Mouse (Mus musculus): ENCODE measurements at regions not wholly inside any gene's neighbourhood (a gene's known extent, or its start where the extent isn't known, plus 50 kb on each side); places are given as distances from the start of the nearest gene placed in this dataset.

- no peak for DNase-seq (ENCODE audit: low spot score in 2 of 2)
Measured at GRCm38 (mm10) chr14:24769451-24769850, 282.5 kb downstream of the Rps24 start.

GRCm38 (mm10) chr14:24770015-24770977, 283.4 kb downstream of the Rps24 start:
- no peak for DNase-seq (ENCODE audit: low spot score in 2 of 2)

- no peak for DNase-seq (ENCODE audit: low spot score in 2 of 2)
Measured at GRCm38 (mm10) chr14:24771663-24772062, 284.7 kb downstream of the Rps24 start.

- no peak for DNase-seq (ENCODE audit: low spot score in 2 of 2)
Measured at GRCm38 (mm10) chr14:24772129-24772528, 285.2 kb downstream of the Rps24 start.

- DNase-seq (ENCODE audit: low spot score in 2 of 2), result peak; percentile 82 to 92
Measured at GRCm38 (mm10) chr14:24778748-24779630, 292.1 kb downstream of the Rps24 start.

GRCm38 (mm10) chr14:24781674-24782073, 294.7 kb downstream of the Rps24 start:
- DNase-seq (ENCODE audit: low spot score in 2 of 2), result no peak

- DNase-seq (ENCODE audit: low spot score in 2 of 2), result peak in 1 of 2 experiments; percentile 78
Measured at GRCm38 (mm10) chr14:24783889-24784288, 297.0 kb downstream of the Rps24 start.

- DNase-seq (ENCODE audit: low spot score in 2 of 2), result no peak
Measured at GRCm38 (mm10) chr14:24785452-24785851, 298.5 kb downstream of the Rps24 start.

GRCm38 (mm10) chr14:24793375-24794285, 306.7 kb downstream of the Rps24 start:
- no peak for DNase-seq (ENCODE audit: low spot score in 2 of 2)

- no peak for DNase-seq (ENCODE audit: low spot score in 2 of 2)
Measured at GRCm38 (mm10) chr14:24794359-24794845, 307.5 kb downstream of the Rps24 start.

- DNase-seq (ENCODE audit: low spot score in 2 of 2), result no peak
Measured at GRCm38 (mm10) chr14:24797494-24797893, 310.6 kb downstream of the Rps24 start.

GRCm38 (mm10) chr14:24798066-24798465, 311.1 kb downstream of the Rps24 start:
- no peak for DNase-seq (ENCODE audit: low spot score in 2 of 2)

GRCm38 (mm10) chr14:24803001-24803655, 316.2 kb downstream of the Rps24 start:
- DNase-seq (ENCODE audit: low spot score in 2 of 2), result no peak

GRCm38 (mm10) chr14:24807061-24807460, 320.1 kb downstream of the Rps24 start:
- no peak for DNase-seq (ENCODE audit: low spot score in 2 of 2)

GRCm38 (mm10) chr14:24822876-24823567, 336.1 kb downstream of the Rps24 start:
- peak; percentile 36 to 66 for DNase-seq (ENCODE audit: low spot score in 2 of 2)

GRCm38 (mm10) chr14:24824351-24824750, 337.4 kb downstream of the Rps24 start:
- no peak for DNase-seq (ENCODE audit: low spot score in 2 of 2)

- no peak for DNase-seq (ENCODE audit: low spot score in 2 of 2)
Measured at GRCm38 (mm10) chr14:24825722-24826386, 338.9 kb downstream of the Rps24 start.

GRCm38 (mm10) chr14:24826471-24827337, 339.8 kb downstream of the Rps24 start:
- peak in 1 of 2 experiments; percentile 45 for DNase-seq (ENCODE audit: low spot score in 2 of 2)

Measured in left cerebral cortex, adult 9 months (tissue).